Mouse (Mus musculus) heart, adult 2 months (tissue): ENCODE results near the gene Smim20.

Experiments
- CTCF ChIP-seq: fragments of 200-600 bp; IDR thresholded peaks from 2 replicates; pipeline ENCODE4 v1.8.1; 2022; ENCODE audit warnings: antibody characterized with exemption, mild to moderate bottlenecking, moderate library complexity
- EP300 ChIP-seq: fragments of 200-500 bp; IDR thresholded peaks from 2 replicates; pipeline ENCODE4 v1.6.1; 2011; ENCODE audit warnings: low read depth, low read length, control low read depth; ENCODE audit not compliant: insufficient read depth
- POLR2A ChIP-seq: fragments of 200-500 bp; IDR thresholded peaks from 2 replicates; pipeline ENCODE4 v1.6.1; 2011; ENCODE audit warnings: mild to moderate bottlenecking, low read depth, low read length, control low read depth; ENCODE audit not compliant: insufficient read depth

- TF ChIP-seq CTCF (no peak), EP300 (no peak), POLR2A (no peak)
These were observed 30.7 kb upstream of the Smim20 start for GRCm38 (mm10) chr5:53236136-53236535.
